Mouse (Mus musculus): ENCODE data around the gene Ccdc103. TPM values are rescaled to one million over a fixed set of nuclear protein-coding genes. Genes with fewer than 3 reads are reported as not detected.

Ccdc103 gene
- polyA plus RNA-seq, 1 experiment from 2014 or later = 2.4 TPM

GRCm38 (mm10) chr11:102884616-102885219, 3.7 kb downstream of the Ccdc103 start, which contains the start of gene Fam187a:
Fam187a (plus strand) TSS chr11:102885169.
- no peak within 1 kb of the TSS for H3K27ac ChIP-seq (ENCODE audit: low read depth, low read length)
- no peak within 1 kb of the TSS for H3K4me2 ChIP-seq (ENCODE audit: low read depth, low read length)
- H3K4me1 ChIP-seq (ENCODE audit: control insufficient read depth, insufficient read depth, low read length) = peaks cover 8% of the 10 kb centered on the region
- H3K36me3 ChIP-seq (ENCODE audit: control insufficient read depth, insufficient read depth, low read length) = no peaks in the 10 kb centered on the region
- ATAC-seq (ENCODE audit: low read depth) = no peak
- H3K9me3 ChIP-seq (ENCODE audit: control insufficient read depth, low read length) = no peaks in the 10 kb centered on the region
- H3K9ac ChIP-seq (replicated peaks; ENCODE audit: low read depth, low read length) = no peak within 1 kb of the TSS
- WGBS = 49% methylated on average over 10 of the region's 10 CpGs
- no peak within 1 kb of the TSS for H3K4me3 ChIP-seq (ENCODE audit: low read depth, low read length)
- no peaks in the 10 kb centered on the region for H3K27me3 ChIP-seq (ENCODE audit: control insufficient read depth, insufficient read depth, low read length)

GRCm38 (mm10) chr11:102887433-102887832, 6.4 kb downstream of the Ccdc103 start:
- 83% methylated on average over 5 of the region's 5 CpGs for WGBS
- Histone ChIP-seq H3K4me3 (ENCODE audit: low read depth, low read length) (no peak overlapping the region), H3K9ac (replicated peaks; ENCODE audit: low read depth, low read length) (no peak overlapping the region), H3K9me3 (ENCODE audit: control insufficient read depth, low read length) (no peaks in the 10 kb centered on the region), H3K36me3 (ENCODE audit: control insufficient read depth, insufficient read depth, low read length) (no peaks in the 10 kb centered on the region), H3K27me3 (ENCODE audit: control insufficient read depth, insufficient read depth, low read length) (peaks cover 2% of the 10 kb centered on the region; the same call in 1 of the 2 replicates), H3K4me1 (ENCODE audit: control insufficient read depth, insufficient read depth, low read length) (no peaks in the 10 kb centered on the region), H3K27ac (ENCODE audit: low read depth, low read length) (no peak overlapping the region), H3K4me2 (ENCODE audit: low read depth, low read length) (no peak overlapping the region)
- ATAC-seq (ENCODE audit: low read depth) = no peak

- H3K9ac ChIP-seq (replicated peaks; ENCODE audit: low read depth, low read length) = no peak overlapping the region
- H3K4me1 ChIP-seq (ENCODE audit: control insufficient read depth, insufficient read depth, low read length) = no peaks in the 10 kb centered on the region
- H3K27ac ChIP-seq (ENCODE audit: low read depth, low read length) = no peak overlapping the region
- H3K4me3 ChIP-seq (ENCODE audit: low read depth, low read length) = no peak overlapping the region
- no peak overlapping the region for H3K4me2 ChIP-seq (ENCODE audit: low read depth, low read length)
- no peaks in the 10 kb centered on the region for H3K9me3 ChIP-seq (ENCODE audit: control insufficient read depth, low read length)
- ATAC-seq (ENCODE audit: low read depth) = no peak
- H3K36me3 ChIP-seq (ENCODE audit: control insufficient read depth, insufficient read depth, low read length) = no peaks in the 10 kb centered on the region
- peaks cover 6% of the 10 kb centered on the region for H3K27me3 ChIP-seq (ENCODE audit: control insufficient read depth, insufficient read depth, low read length)
- WGBS = 64% methylated on average over 3 of the region's 3 CpGs
Observed at GRCm38 (mm10) chr11:102888135-102888534, 7.1 kb downstream of the Ccdc103 start.

GRCm38 (mm10) chr11:102890096-102890495, 9.1 kb downstream of the Ccdc103 start:
- H3K27me3 ChIP-seq (ENCODE audit: control insufficient read depth, insufficient read depth, low read length) = peaks cover 19% of the 10 kb centered on the region
- WGBS = 43% methylated on average over 5 of the region's 5 CpGs

GRCm38 (mm10) chr11:102893015-102893651, 12.1 kb downstream of the Ccdc103 start:
- H3K4me2 ChIP-seq (ENCODE audit: low read depth, low read length) = peak overlapping the region; percentile 40
- 4% methylated on average over 43 of the region's 43 CpGs for WGBS
- H3K27ac ChIP-seq (ENCODE audit: low read depth, low read length) = no peak overlapping the region
- H3K9ac ChIP-seq (replicated peaks; ENCODE audit: low read depth, low read length) = no peak overlapping the region
- H3K36me3 ChIP-seq (ENCODE audit: control insufficient read depth, insufficient read depth, low read length) = no peaks in the 10 kb centered on the region
- H3K9me3 ChIP-seq (ENCODE audit: control insufficient read depth, low read length) = no peaks in the 10 kb centered on the region
- ATAC-seq (ENCODE audit: low read depth) = no peak
- peaks cover 22% of the 10 kb centered on the region for H3K27me3 ChIP-seq (ENCODE audit: control insufficient read depth, insufficient read depth, low read length)
- no peaks in the 10 kb centered on the region for H3K4me1 ChIP-seq (ENCODE audit: control insufficient read depth, insufficient read depth, low read length)
- H3K4me3 ChIP-seq (ENCODE audit: low read depth, low read length) = peak overlapping the region; percentile 15

More at GRCm38 (mm10) chr11:102890096-102890495, 9.1 kb downstream of the Ccdc103 start:
- ATAC-seq (ENCODE audit: low read depth) = no peak
- Histone ChIP-seq H3K4me2 (ENCODE audit: low read depth, low read length) (no peak overlapping the region), H3K4me1 (ENCODE audit: control insufficient read depth, insufficient read depth, low read length) (no peaks in the 10 kb centered on the region), H3K27ac (ENCODE audit: low read depth, low read length) (no peak overlapping the region), H3K36me3 (ENCODE audit: control insufficient read depth, insufficient read depth, low read length) (no peaks in the 10 kb centered on the region), H3K9ac (replicated peaks; ENCODE audit: low read depth, low read length) (no peak overlapping the region), H3K9me3 (ENCODE audit: control insufficient read depth, low read length) (no peaks in the 10 kb centered on the region), H3K4me3 (ENCODE audit: low read depth, low read length) (no peak overlapping the region)

GRCm38 (mm10) chr11:102894716-102895115, 13.7 kb downstream of the Ccdc103 start:
- no peak overlapping the region for H3K4me2 ChIP-seq (ENCODE audit: low read depth, low read length)
- H3K27me3 ChIP-seq (ENCODE audit: control insufficient read depth, insufficient read depth, low read length) = peaks cover 22% of the 10 kb centered on the region
- H3K27ac ChIP-seq (ENCODE audit: low read depth, low read length) = no peak overlapping the region
- H3K36me3 ChIP-seq (ENCODE audit: control insufficient read depth, insufficient read depth, low read length) = no peaks in the 10 kb centered on the region
- no peaks in the 10 kb centered on the region for H3K9me3 ChIP-seq (ENCODE audit: control insufficient read depth, low read length)
- no peak overlapping the region for H3K4me3 ChIP-seq (ENCODE audit: low read depth, low read length)
- 83% methylated on average over 4 of the region's 4 CpGs for WGBS
- no peak overlapping the region for H3K9ac ChIP-seq (replicated peaks; ENCODE audit: low read depth, low read length)
- ATAC-seq (ENCODE audit: low read depth) = no peak
- H3K4me1 ChIP-seq (ENCODE audit: control insufficient read depth, insufficient read depth, low read length) = no peaks in the 10 kb centered on the region

GRCm38 (mm10) chr11:102895779-102896178, 14.8 kb downstream of the Ccdc103 start:
- no peaks in the 10 kb centered on the region for H3K9me3 ChIP-seq (ENCODE audit: control insufficient read depth, low read length)
- no peak overlapping the region for H3K9ac ChIP-seq (replicated peaks; ENCODE audit: low read depth, low read length)
- H3K4me1 ChIP-seq (ENCODE audit: control insufficient read depth, insufficient read depth, low read length) = no peaks in the 10 kb centered on the region
- no peak for ATAC-seq (ENCODE audit: low read depth)
- H3K27me3 ChIP-seq (ENCODE audit: control insufficient read depth, insufficient read depth, low read length) = peaks cover 22% of the 10 kb centered on the region
- H3K4me3 ChIP-seq (ENCODE audit: low read depth, low read length) = no peak overlapping the region
- H3K4me2 ChIP-seq (ENCODE audit: low read depth, low read length) = no peak overlapping the region
- H3K27ac ChIP-seq (ENCODE audit: low read depth, low read length) = no peak overlapping the region
- 75% methylated on average over 9 of the region's 9 CpGs for WGBS
- H3K36me3 ChIP-seq (ENCODE audit: control insufficient read depth, insufficient read depth, low read length) = no peaks in the 10 kb centered on the region

GRCm38 (mm10) chr11:102896641-102897040, 15.6 kb downstream of the Ccdc103 start:
- WGBS = 79% methylated on average over 20 of the region's 20 CpGs
- no peak for ATAC-seq (ENCODE audit: low read depth)
- H3K9ac ChIP-seq (replicated peaks; ENCODE audit: low read depth, low read length) = no peak overlapping the region
- H3K4me2 ChIP-seq (ENCODE audit: low read depth, low read length) = no peak overlapping the region
- no peaks in the 10 kb centered on the region for H3K36me3 ChIP-seq (ENCODE audit: control insufficient read depth, insufficient read depth, low read length)
- H3K27me3 ChIP-seq (ENCODE audit: control insufficient read depth, insufficient read depth, low read length) = peaks cover 22% of the 10 kb centered on the region
- H3K9me3 ChIP-seq (ENCODE audit: control insufficient read depth, low read length) = no peaks in the 10 kb centered on the region
- H3K4me3 ChIP-seq (ENCODE audit: low read depth, low read length) = no peak overlapping the region
- H3K27ac ChIP-seq (ENCODE audit: low read depth, low read length) = no peak overlapping the region
- no peaks in the 10 kb centered on the region for H3K4me1 ChIP-seq (ENCODE audit: control insufficient read depth, insufficient read depth, low read length)

- H3K27ac ChIP-seq (ENCODE audit: low read depth, low read length) = no peak overlapping the region
Observed at GRCm38 (mm10) chr11:102898408-102898807, 17.4 kb downstream of the Ccdc103 start.

More at GRCm38 (mm10) chr11:102898408-102898807, 17.4 kb downstream of the Ccdc103 start:
- Histone ChIP-seq H3K4me1 (ENCODE audit: control insufficient read depth, insufficient read depth, low read length) (no peaks in the 10 kb centered on the region), H3K27me3 (ENCODE audit: control insufficient read depth, insufficient read depth, low read length) (peaks cover 12% of the 10 kb centered on the region), H3K9me3 (ENCODE audit: control insufficient read depth, low read length) (no peaks in the 10 kb centered on the region), H3K4me3 (ENCODE audit: low read depth, low read length) (no peak overlapping the region), H3K36me3 (ENCODE audit: control insufficient read depth, insufficient read depth, low read length) (no peaks in the 10 kb centered on the region), H3K4me2 (ENCODE audit: low read depth, low read length) (no peak overlapping the region), H3K9ac (replicated peaks; ENCODE audit: low read depth, low read length) (no peak overlapping the region)
- 61% methylated on average over 9 of the region's 9 CpGs for WGBS
- ATAC-seq (ENCODE audit: low read depth) = peak; percentile 38

Data from neural tube, embryonic 14.5 days (tissue).